Mouse (Mus musculus) hindbrain, embryonic 16.5 days (tissue): ENCODE measurements around the gene Kdm1b. TPM values are rescaled to one million over a fixed set of nuclear protein-coding genes. Genes with fewer than 3 reads are reported as not detected.
A peak's percentile ranks its signal among the peaks of the same experiment; 100 is the strongest.

Source experiments
- ATAC-seq: fragments of 200-750 bp; cut with Nextera tagmentation; 2 replicates; pipeline ENCODE4 v1.8.0; 2017; ENCODE audit warnings: moderate TSS enrichment, moderate library complexity
- H3K27ac ChIP-seq: fragments of 300-500 bp; sonication (generic); 2 replicates; pipeline ENCODE4 v1.5.1; 2014; ENCODE audit warnings: low read depth, mild to moderate bottlenecking, control low read depth, low read length, moderate library complexity
- H3K27me3 ChIP-seq: fragments of 300-500 bp; sonication (generic); replicated peaks from 2 replicates; pipeline ENCODE4 v1.6.1; 2014; ENCODE audit warnings: low read length; ENCODE audit not compliant: control insufficient read depth, insufficient read depth
- H3K36me3 ChIP-seq: fragments of 300-500 bp; sonication (generic); 2 replicates; pipeline ENCODE4 v1.6.1; 2014; ENCODE audit warnings: mild to moderate bottlenecking, low read length, moderate library complexity, mixed read lengths; ENCODE audit not compliant: control insufficient read depth, insufficient read depth
- H3K4me1 ChIP-seq: fragments of 300-500 bp; sonication (generic); 2 replicates; pipeline ENCODE4 v1.6.1; 2014; ENCODE audit warnings: low read depth, low read length; ENCODE audit not compliant: control insufficient read depth, insufficient read depth
- H3K4me2 ChIP-seq: fragments of 300-500 bp; sonication (generic); 2 replicates; pipeline ENCODE4 v1.6.1; 2014; ENCODE audit warnings: mild to moderate bottlenecking, low read length, control low read depth, moderate library complexity
- H3K4me3 ChIP-seq: fragments of 300-500 bp; sonication (generic); 2 replicates; pipeline ENCODE4 v1.5.1; 2014; ENCODE audit warnings: mild to moderate bottlenecking, low read length, control low read depth, moderate library complexity
- H3K9ac ChIP-seq: fragments of 300-500 bp; sonication (generic); 2 replicates; pipeline ENCODE4 v1.6.1; 2014; ENCODE audit warnings: low read depth, mild to moderate bottlenecking, control low read depth, low read length, moderate library complexity
- H3K9me3 ChIP-seq: fragments of 300-500 bp; sonication (generic); 2 replicates; pipeline ENCODE4 v1.6.1; 2014; ENCODE audit warnings: mild to moderate bottlenecking, low read length, moderate library complexity; ENCODE audit not compliant: control insufficient read depth
- WGBS: fragments of 180-500 bp; shearing (Covaris S2); extraction: QIAGEN DNeasy Blood & Tissue Kit; methylation state at CpG from one replicate; pipeline ENCODE4 v1.1.7; 2014; 5-methylcytosine and 5-hydroxymethylcytosine counted together
- polyA plus RNA-seq: library from polyadenylated mRNA; unstranded; fragments of >200 nt; fragmentation: Nextera tagmentation; extraction: Ambion mirVana; gene quantifications from 2 replicates; pipeline ENCODE4 v1.2.1, GENCODE M21; 2015

Gene Kdm1b
- polyA plus RNA-seq, 1 experiment from 2014 or later = 17.5 TPM

DNA sequence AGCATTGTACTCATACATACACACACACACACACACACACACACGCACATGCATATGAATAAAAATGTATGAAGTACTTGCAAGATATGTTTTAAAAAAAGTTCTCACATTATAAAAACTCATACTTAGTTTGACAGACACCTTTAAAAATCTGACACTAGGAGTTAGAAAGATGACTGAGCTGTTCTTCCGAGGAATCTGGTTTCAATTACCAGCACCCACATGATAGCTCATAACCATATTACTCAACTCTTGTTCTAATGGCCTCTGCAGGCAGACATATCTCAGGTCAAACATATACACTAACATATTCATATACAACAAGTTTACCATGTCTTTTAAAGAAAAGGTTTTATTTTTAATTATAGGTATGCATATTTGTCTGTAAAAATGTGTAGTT is 53.3 kb downstream of the Kdm1b start:
- no peak overlapping the region for H3K9ac ChIP-seq
- ATAC-seq = no peak
- 87% methylated on average over 2 of the region's 2 CpGs for WGBS
- H3K27ac ChIP-seq = no peak overlapping the region
- no peaks in the 10 kb centered on the region for H3K9me3 ChIP-seq
- H3K27me3 ChIP-seq = no peaks in the 10 kb centered on the region
- H3K4me1 ChIP-seq = no peaks in the 10 kb centered on the region
- H3K36me3 ChIP-seq = peaks cover 3% of the 10 kb centered on the region
- H3K4me2 ChIP-seq = no peak overlapping the region
- no peak overlapping the region for H3K4me3 ChIP-seq

DNA sequence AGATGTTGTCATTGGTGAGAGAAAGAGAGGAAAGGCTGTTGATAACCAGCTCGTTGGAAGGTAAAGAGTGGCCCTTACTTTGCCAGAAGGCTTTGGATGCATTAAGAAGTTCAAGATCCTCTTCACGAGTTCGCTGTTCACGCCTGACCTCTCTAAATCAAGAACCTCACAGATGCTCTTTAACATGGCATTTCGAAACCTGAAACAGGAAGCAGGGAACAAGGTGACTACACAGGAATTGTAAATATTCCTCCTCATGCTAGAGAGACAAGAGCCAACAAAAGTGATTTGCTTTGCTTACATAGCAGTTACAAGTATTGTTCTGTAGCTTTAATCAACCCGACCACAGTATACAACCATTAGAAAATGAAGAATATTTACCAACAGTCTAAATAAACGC is 56.0 kb downstream of the Kdm1b start:
- Histone ChIP-seq H3K4me2 (no peak overlapping the region), H3K27ac (no peak overlapping the region), H3K9ac (no peak overlapping the region), H3K27me3 (no peaks in the 10 kb centered on the region), H3K4me1 (peaks cover 12% of the 10 kb centered on the region), H3K9me3 (no peaks in the 10 kb centered on the region), H3K4me3 (no peak overlapping the region), H3K36me3 (peaks cover 3% of the 10 kb centered on the region)
- 83% methylated on average over 7 of the region's 7 CpGs for WGBS
- ATAC-seq = no peak

DNA sequence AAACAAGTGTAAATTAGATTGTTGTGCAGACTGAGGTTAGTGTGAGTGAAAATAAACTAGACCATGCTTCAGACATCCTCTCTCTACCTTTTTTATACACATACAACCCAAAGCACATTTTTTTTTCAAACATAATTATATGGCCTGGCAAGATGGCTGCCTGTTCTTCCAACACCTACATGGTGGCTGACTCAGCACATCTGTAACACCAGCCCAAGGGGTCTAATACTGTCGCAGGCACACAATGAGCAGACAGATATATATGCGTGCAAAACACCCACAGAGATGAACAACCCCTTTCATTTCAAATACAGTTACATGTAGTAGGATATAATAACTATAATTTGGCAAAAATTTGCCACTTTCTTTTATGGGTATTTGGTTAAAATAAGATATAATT is 57.3 kb downstream of the Kdm1b start:
- H3K4me3 ChIP-seq = no peak overlapping the region
- no peaks in the 10 kb centered on the region for H3K27me3 ChIP-seq
- peaks cover 3% of the 10 kb centered on the region for H3K36me3 ChIP-seq
- H3K27ac ChIP-seq = no peak overlapping the region
- WGBS = 81% methylated on average over 2 of the region's 2 CpGs
- peaks cover 18% of the 10 kb centered on the region for H3K4me1 ChIP-seq
- no peak for ATAC-seq
- H3K4me2 ChIP-seq = no peak overlapping the region
- H3K9me3 ChIP-seq = no peaks in the 10 kb centered on the region
- H3K9ac ChIP-seq = no peak overlapping the region

DNA sequence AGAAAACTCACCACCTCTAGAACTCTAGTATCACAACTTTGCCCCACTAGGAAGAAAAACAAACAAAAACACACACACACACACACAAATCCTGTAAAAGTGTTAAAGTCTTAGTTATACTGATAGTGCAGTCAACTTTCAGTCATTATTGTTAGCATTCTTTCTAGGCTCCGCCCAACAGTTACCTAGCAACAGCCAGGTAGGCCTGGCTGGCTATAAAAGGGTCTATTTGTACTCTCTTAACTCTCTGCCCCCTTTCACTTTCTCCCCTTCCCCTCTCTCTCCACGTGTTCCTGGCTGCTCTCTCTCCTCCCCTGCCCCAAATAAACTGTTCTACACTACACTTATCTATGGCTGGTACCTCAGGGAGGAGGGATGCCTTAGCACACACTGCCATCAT is 60.8 kb downstream of the Kdm1b start:
- peaks cover 2% of the 10 kb centered on the region for H3K36me3 ChIP-seq
- H3K27ac ChIP-seq = no peak overlapping the region
- H3K4me3 ChIP-seq = peak overlapping the region; percentile 20
- no peak for ATAC-seq
- peaks cover 18% of the 10 kb centered on the region for H3K4me1 ChIP-seq
- 21% methylated on average over 2 of the region's 2 CpGs for WGBS
- peak overlapping the region; percentile 88 for H3K4me2 ChIP-seq
- no peaks in the 10 kb centered on the region for H3K27me3 ChIP-seq
- H3K9me3 ChIP-seq = no peaks in the 10 kb centered on the region
- H3K9ac ChIP-seq = no peak overlapping the region

DNA sequence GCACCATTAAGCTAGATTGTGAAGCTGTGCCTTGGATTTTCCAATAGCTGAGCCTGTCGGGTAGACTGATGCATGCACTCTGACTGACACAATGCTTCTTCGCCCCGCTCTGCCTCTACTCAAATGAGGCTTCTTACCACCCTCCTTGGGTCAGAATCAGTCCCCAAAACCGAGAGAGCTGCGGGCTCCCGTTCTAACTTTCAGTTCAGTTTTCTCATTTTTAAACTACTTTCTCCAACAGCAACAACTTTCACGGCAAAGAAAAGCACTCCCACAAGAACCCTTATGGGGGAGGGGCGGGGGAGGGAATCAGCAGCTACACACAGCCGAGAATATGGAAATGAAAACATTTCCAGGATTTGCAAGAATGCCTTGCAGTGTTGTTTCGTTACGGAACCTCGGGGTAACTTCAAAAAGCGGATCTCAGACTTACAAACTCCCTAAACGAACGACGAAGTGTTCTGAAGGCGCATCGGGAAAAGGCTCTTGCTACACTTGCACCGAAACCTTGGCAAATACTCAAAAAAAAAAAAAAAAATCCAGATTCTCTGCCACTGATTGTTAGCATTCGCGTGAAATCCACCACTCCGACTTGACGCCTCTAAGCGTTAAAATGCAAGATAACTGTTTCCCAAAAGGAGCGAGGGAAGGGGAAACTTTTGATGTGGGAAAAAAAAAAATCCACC is 61.7 kb downstream of the Kdm1b start:
- Histone ChIP-seq H3K9ac (peak overlapping the region; percentile 91), H3K27me3 (no peaks in the 10 kb centered on the region), H3K4me3 (peak overlapping the region; percentile 86), H3K4me1 (peaks cover 18% of the 10 kb centered on the region), H3K36me3 (no peaks in the 10 kb centered on the region; the same call in 1 of the 2 replicates), H3K9me3 (no peaks in the 10 kb centered on the region), H3K27ac (peak overlapping the region; percentile 99), H3K4me2 (peak overlapping the region; percentile 88)
- ATAC-seq = no peak
- under 1% methylated on average over 25 of the region's 25 CpGs for WGBS

DNA sequence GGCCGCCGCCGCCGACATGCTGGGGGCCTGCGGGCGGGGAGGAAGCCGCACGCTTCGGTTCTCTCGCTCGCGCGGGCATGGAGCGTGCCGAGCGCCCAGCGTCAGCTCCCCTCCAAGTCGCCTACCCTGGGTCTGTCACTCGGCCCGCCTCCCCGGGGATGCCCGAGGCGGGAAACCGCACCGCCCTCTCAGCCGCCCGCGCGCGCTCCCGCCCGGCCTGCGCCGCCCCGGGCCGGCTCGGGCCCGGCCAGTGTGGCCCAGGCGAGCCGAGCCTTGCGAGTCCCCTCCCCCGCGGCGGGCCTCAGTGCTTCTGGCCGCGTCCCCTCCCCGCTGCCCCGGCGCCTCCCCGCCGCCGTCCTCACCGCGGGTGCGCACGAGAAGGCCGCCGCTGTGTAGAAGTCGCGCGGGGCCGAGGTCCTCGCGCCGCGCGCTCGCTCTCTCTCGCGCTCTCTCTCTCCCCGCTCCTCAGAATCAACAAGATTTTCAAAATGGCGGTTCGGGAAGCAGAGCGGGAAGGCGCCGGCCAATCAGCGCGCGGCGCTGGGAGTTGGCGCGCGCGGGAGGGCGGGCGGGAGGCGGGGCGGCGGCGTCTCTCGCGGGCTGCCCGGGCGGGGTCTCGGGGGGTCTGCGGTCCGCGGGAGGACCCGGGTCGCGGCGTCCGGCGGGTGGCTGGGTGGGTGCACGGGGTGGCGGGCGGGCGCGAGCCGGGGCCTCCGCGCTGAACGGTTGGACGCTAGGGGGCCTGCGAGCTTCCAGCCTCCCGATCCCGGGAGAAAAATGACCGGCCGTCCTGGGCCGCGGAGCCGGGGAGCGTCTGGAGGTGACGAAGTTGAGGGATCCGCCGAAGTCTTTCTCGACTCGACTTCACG is 62.6 kb downstream of the Kdm1b start, which contains the start of gene Dek:
Dek (minus strand) TSS at position 491 of the 869 bp plus-strand sequence.
- peak within 1 kb of the TSS; percentile 88 for H3K4me2 ChIP-seq
- under 1% methylated on average over 106 of the region's 129 CpGs for WGBS
- peak; percentile 96 for ATAC-seq
- H3K4me1 ChIP-seq = peaks cover 18% of the 10 kb centered on the region
- H3K4me3 ChIP-seq = peak within 1 kb of the TSS; percentile 86
- H3K9me3 ChIP-seq = no peaks in the 10 kb centered on the region
- peak within 1 kb of the TSS; percentile 91 for H3K9ac ChIP-seq
- no peaks in the 10 kb centered on the region for H3K36me3 ChIP-seq
- H3K27ac ChIP-seq = peak within 1 kb of the TSS; percentile 99
- no peaks in the 10 kb centered on the region for H3K27me3 ChIP-seq

DNA sequence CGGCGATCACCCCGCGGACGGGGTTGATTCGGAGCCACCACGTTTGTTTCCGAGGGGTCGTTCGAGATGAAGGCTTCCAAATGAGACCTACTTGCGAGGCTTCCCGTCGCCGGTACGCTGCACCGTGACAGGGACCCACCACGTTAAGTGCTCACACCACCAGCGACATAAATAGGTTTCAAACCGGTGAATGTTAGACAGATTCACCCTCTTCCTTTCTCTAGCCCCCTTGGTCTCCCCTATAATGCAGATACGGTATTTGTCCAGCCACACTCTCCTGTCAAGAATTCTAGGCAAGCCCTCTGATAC is 63.2 kb downstream of the Kdm1b start:
- Histone ChIP-seq H3K4me2 (peak overlapping the region; percentile 88), H3K9ac (peak overlapping the region; percentile 91), H3K36me3 (no peaks in the 10 kb centered on the region), H3K4me3 (peak overlapping the region; percentile 86), H3K4me1 (peaks cover 18% of the 10 kb centered on the region), H3K27me3 (no peaks in the 10 kb centered on the region), H3K27ac (peak overlapping the region; percentile 99), H3K9me3 (no peaks in the 10 kb centered on the region)
- 0% methylated on average over 20 of the region's 20 CpGs for WGBS
- peak; percentile 15 for ATAC-seq

DNA sequence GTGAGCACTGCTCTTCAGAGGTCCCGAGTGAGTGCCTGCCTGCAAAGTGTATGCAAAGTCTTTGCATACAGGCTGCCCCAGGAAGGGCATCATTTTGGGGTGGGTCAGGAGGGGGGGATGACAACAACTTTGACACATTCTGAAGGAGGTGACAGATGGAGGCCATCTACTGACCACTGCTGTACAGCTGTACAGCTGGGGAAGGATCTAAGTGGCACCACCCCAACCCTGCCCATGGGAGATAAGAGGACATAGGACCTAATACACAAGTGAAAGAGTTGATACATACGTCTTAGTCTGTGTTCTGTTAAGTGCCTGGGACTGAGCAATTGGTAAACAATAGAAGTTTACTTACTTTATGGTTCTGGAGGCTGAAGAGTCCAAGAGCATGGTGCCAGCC is 65.9 kb downstream of the Kdm1b start:
- H3K27me3 ChIP-seq = no peaks in the 10 kb centered on the region
- no peak overlapping the region for H3K9ac ChIP-seq
- no peaks in the 10 kb centered on the region for H3K36me3 ChIP-seq
- H3K4me3 ChIP-seq = no peak overlapping the region
- ATAC-seq = no peak
- WGBS = 84% methylated on average over 2 of the region's 2 CpGs
- H3K9me3 ChIP-seq = no peaks in the 10 kb centered on the region
- H3K4me2 ChIP-seq = no peak overlapping the region
- peaks cover 6% of the 10 kb centered on the region for H3K4me1 ChIP-seq
- no peak overlapping the region for H3K27ac ChIP-seq

DNA sequence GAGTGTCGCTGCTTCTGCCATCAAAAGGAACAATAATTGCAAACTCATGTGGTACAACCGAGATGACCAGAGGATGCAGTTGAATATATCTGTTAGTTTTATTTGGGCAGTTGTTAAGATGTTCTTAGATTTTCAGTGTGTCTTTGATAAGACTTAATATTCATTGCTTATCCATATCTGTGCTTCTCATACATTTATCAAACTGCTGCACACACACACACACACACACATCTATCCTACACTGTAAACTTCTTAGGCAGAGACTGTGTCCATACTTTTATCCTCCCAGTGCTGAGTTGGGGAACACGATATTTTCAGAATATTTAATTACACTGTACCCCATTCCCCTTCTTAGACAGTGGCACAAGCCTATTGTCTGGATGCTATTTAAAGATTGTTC is 67.9 kb downstream of the Kdm1b start:
- Histone ChIP-seq H3K4me3 (no peak overlapping the region), H3K4me1 (no peaks in the 10 kb centered on the region), H3K9ac (no peak overlapping the region), H3K4me2 (no peak overlapping the region), H3K9me3 (no peaks in the 10 kb centered on the region), H3K27ac (no peak overlapping the region), H3K27me3 (no peaks in the 10 kb centered on the region), H3K36me3 (no peaks in the 10 kb centered on the region)
- ATAC-seq = no peak
- 86% methylated on average over 3 of the region's 3 CpGs for WGBS
